Mouse (Mus musculus): ENCODE results near the gene Itprid1.

The Itprid1 gene

GRCm38 (mm10) chr6:55880886-55881285 is 44.2 kb downstream of the Itprid1 start:
- no peak for ATAC-seq (ENCODE audit: insufficient number of reproducible peaks, low FRiP score, low TSS enrichment)

DNA sequence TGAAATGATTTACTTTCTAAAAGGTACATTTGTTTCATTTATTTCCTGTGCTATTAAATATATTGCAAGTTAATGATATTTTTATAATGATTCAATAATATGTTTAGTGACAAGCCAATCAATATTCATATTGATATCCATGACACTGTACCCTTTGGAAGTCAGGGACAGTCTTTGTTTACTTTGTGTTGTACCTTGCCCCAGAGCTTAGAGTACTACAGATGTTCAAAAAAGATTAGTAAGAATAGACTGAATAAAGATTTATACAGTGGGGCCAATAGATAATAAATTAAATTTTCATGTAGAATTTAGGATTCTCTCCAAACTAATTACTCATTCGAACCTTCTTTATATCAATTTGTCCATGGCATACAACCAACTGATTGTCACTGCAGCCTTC is 50.9 kb downstream of the Itprid1 start:
- no peak for ATAC-seq (ENCODE audit: insufficient number of reproducible peaks, low FRiP score, low TSS enrichment)

- ATAC-seq (ENCODE audit: insufficient number of reproducible peaks, low FRiP score, low TSS enrichment) = no peak
Measured at GRCm38 (mm10) chr6:55901568-55902328, 65.1 kb downstream of the Itprid1 start.

DNA sequence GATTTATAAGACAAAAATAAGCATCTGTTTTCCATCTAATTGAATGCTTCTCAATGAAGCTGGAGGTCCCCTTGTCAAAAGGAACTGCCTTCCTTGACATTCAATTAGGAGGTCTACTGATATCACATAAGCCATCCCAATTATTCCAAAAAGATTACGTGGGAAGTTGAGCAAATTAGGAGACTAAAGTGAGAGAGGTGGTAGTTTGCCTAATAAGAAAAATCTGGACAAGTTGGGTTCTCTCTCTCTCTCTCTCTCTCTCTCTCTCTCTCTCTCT is 65.6 kb downstream of the Itprid1 start:
- ATAC-seq (ENCODE audit: insufficient number of reproducible peaks, low FRiP score, low TSS enrichment) = no peak

GRCm38 (mm10) chr6:55919206-55919605 is 82.5 kb downstream of the Itprid1 start:
- ATAC-seq (ENCODE audit: insufficient number of reproducible peaks, low FRiP score, low TSS enrichment) = no peak

DNA sequence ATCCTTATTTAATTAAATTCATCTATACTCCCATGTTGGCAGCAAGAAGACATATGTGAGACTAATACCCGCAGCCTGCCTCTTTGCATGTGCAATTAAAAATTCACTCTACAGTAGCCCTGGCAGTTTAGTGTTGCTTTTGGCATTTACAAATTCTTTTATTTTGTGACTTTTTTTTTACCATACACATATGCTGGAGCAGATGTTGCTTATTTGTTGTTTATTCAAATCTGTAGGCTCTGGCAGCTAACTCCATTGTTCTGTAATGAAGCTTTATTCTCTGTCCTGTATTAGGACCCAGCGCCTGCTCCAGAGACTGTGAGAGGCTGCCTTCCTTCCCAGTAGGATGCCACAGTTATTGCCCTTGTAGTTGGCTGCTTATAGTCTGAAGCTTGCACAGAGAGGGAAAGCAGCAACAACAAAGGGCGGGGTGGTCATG is 83.6 kb downstream of the Itprid1 start:
- ATAC-seq (ENCODE audit: insufficient number of reproducible peaks, low FRiP score, low TSS enrichment) = no peak

- ATAC-seq (ENCODE audit: insufficient number of reproducible peaks, low FRiP score, low TSS enrichment) = no peak
Measured at GRCm38 (mm10) chr6:55920866-55921630, 84.4 kb downstream of the Itprid1 start.

DNA sequence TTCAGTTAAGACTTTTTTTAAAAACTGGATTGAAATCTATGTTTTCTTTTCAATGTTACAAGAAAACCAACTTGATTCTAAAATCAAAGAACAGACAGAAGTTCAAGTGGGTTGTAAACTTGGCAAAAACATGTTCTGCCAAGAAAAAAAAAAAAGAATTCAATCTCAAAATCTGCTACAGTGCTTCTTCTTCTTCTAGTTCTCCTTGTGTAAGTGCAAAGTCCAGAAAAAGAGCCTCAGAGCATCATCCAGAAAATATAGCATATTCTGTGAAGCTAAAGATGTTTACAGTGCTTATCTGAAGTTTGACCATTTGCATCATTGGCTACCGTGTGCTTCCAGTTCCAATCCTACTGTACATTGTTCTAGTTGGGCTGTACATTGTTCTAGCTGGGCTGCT is 108.0 kb downstream of the Itprid1 start:
- no peak for ATAC-seq (ENCODE audit: insufficient number of reproducible peaks, low FRiP score, low TSS enrichment)

DNA sequence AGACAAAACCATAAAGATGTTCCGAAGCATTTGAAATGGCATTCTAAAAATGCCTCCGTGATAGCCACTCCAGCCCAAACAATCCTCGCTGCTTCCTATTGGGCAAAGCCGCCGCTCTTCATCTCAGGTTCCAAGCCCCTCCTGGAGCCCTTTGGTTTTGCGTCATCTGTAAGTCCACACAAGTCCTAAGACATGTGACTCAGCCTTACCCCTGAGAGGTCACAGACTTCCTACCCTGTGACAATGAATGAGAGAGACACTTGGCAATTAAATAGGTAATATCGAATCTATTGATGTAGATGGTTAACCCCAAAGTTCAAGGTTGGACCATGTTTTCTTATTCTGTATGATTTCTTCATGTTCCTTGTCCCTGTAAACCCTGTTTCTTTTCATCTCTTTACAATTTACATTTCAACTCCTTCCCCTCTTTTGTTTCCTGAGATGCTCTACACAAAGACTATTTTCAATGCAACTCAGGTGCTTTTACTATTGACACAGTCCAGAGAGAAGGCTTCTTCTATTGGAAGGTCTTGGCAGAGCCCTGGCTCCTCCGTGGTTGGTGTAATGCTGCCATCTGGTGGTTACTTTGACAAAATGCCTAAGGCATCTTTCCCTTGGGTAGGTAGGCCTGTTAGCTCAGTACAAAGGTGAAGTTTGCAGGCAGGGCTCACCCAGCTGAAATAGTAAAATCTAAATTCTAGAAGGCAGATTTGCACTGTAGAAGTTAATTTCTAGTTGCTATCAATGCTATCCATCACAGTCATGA is 113.8 kb downstream of the Itprid1 start:
- ATAC-seq (ENCODE audit: insufficient number of reproducible peaks, low FRiP score, low TSS enrichment) = peak; percentile 86

GRCm38 (mm10) chr6:55972998-55973397 is 136.3 kb downstream of the Itprid1 start:
- ATAC-seq (ENCODE audit: insufficient number of reproducible peaks, low FRiP score, low TSS enrichment) = no peak

- no peak for ATAC-seq (ENCODE audit: insufficient number of reproducible peaks, low FRiP score, low TSS enrichment)
Measured at GRCm38 (mm10) chr6:55979766-55980165, 143.1 kb downstream of the Itprid1 start.

DNA sequence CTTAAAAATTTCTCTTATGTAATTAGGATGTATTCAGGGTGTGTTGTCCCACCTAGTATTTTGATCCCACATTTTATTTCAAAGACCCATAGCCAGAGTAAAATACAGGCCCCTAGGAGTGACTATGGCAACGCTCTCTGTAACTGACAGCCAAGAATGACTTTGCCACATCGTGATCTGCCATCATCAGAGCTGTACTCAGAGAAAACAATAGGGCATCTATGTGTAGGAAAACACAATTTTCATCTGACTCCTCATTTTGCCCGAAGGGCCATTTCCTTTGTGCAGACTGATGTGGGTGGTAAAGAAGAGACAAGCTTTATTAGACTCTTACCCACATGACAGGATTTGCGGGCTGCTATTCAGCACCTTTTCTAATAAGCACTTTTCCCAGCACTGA is 172.0 kb downstream of the Itprid1 start:
- ATAC-seq (ENCODE audit: insufficient number of reproducible peaks, low FRiP score, low TSS enrichment) = no peak

- ATAC-seq (ENCODE audit: insufficient number of reproducible peaks, low FRiP score, low TSS enrichment) = no peak
Measured at GRCm38 (mm10) chr6:56012384-56012783, 175.7 kb downstream of the Itprid1 start.

- ATAC-seq (ENCODE audit: insufficient number of reproducible peaks, low FRiP score, low TSS enrichment) = no peak
Measured at GRCm38 (mm10) chr6:56017291-56017994, 180.7 kb downstream of the Itprid1 start, which contains the start of gene Ppp1r17. Gene Ppp1r17, plus strand, starts transcription at chr6:56017497.

GRCm38 (mm10) chr6:56019632-56020031 is 182.9 kb downstream of the Itprid1 start:
- ATAC-seq (ENCODE audit: insufficient number of reproducible peaks, low FRiP score, low TSS enrichment) = no peak

- no peak for ATAC-seq (ENCODE audit: insufficient number of reproducible peaks, low FRiP score, low TSS enrichment)
Measured at GRCm38 (mm10) chr6:56025533-56025932, 188.8 kb downstream of the Itprid1 start.

DNA sequence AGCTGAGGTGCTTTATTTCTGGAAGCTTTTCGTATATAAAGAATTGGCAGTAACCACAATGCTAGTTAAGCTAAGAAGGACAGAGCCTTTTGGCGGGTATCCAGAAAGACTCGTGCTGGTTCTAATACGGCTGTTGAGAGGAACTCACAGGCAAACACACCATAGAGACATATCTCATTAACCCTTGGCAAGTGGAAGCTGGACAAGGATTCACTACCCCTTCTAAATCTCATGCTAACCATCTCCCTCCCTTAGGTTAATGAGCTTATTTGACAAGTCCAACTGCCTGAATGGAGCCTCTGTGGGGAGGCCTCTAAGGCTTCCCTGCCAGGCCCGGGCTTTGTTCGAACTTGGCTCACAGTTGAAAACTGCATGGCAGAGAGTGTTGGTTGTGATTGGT is 190.6 kb downstream of the Itprid1 start:
- no peak for ATAC-seq (ENCODE audit: insufficient number of reproducible peaks, low FRiP score, low TSS enrichment)

DNA sequence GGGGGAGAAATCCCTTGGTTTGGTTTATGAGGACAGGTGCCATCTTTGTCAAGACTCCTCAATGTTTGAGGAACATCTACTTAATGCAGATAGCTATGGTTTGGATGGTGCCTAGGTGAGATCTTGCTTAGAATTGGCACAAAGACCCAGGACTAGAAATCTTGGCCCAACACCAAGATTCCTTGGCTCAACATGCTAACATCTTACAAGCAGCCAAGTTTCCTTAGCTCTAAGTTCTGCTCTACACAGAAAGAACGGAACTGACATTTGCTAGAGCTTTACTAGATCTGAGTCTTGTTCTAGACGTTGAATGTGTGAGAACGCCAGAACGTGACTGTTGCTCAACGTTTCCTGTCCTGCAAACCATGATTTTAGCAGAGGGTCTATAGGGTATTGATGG is 191.3 kb downstream of the Itprid1 start:
- no peak for ATAC-seq (ENCODE audit: insufficient number of reproducible peaks, low FRiP score, low TSS enrichment)
